Mouse (Mus musculus) pancreas, adult 10 weeks (tissue): ENCODE data around the gene Khdrbs1. TPM values are rescaled to one million over a fixed set of nuclear protein-coding genes. Genes with fewer than 3 reads are reported as not detected.

Experiments
- polyA plus RNA-seq: library from polyadenylated mRNA; stranded (reverse); fragments of 350-450 nt; fragmentation: Illumina TruSeq; extraction: RNeasy Lipid Tissue Mini Kit (QIAGEN cat#74804); gene quantifications from one replicate; pipeline ENCODE4 v1.2.3, GENCODE M21; 2015; ENCODE audit warnings: low read depth, low replicate concordance; ENCODE audit not compliant: insufficient read depth

The Khdrbs1 gene
- 10.0 TPM for polyA plus RNA-seq

GRCm38 (mm10) chr4:129742232-129743009, at the start of gene Khdrbs1:
Gene Khdrbs1 (minus strand): TSS chr4:129742303.

GRCm38 (mm10) chr4:129696158-129696985, 45.7 kb downstream of the Khdrbs1 start, which contains the start of gene Tmem39b:
Gene Tmem39b (minus strand): TSS chr4:129696838.

DNA sequence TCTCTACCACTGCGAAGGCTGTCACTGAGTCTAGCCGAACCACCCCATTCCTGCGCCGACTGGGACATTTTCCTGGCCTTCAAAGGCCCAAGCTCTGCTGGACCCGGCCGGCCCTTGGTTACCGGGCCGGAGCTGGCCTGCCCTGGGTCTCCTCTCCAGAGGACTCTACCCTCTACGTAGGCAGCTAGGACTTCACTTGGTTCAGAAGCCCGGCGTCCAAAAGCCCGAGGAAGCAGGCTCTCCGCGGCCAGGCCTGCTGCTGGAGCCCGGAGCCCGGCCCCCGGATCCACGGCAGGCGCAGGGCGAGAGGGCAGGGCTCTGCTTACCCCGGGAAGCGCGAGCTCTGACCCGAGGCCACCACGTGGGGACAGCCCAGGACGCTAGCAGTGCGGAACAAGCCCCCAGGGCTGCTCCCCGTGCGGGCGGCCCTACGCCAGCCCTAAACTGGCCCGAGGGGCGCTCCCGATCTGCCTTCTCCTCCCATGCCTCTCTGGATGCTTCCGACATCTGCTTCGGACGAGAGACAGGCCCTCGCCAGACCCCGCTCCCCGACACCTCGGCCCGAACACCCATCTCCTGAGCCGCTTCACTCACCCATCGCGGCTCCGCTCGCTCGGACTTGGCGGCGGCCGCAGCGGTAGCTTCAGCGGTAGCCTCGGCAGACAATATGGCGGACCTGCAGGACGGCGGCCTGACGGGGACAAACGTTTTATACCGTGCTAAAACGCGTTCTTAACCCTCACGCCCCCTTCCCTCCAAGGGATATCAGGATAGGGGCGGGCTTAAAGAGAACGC, 69.8 kb downstream of the Khdrbs1 start, which contains the start of gene Kpna6:
Kpna6 (minus strand) TSS at position 685 of the 795 bp plus-strand sequence.

Other genes with a start within 250 kb of the Khdrbs1 start
- gene Marcksl1, start 228.7 kb downstream of the Khdrbs1 start, polyA plus RNA-seq = 7.8 TPM
- gene Hdac1, start 199.6 kb downstream of the Khdrbs1 start, polyA plus RNA-seq = 13.8 TPM
- gene Lck, start 168.7 kb downstream of the Khdrbs1 start, polyA plus RNA-seq = not detected
- gene Fam167b, start 163.8 kb downstream of the Khdrbs1 start, polyA plus RNA-seq = 2.3 TPM
- 62.4 TPM for gene Eif3i, start 141.7 kb downstream of the Khdrbs1 start, polyA plus RNA-seq
- 67.7 TPM for gene Tmem234, start 141.6 kb downstream of the Khdrbs1 start, polyA plus RNA-seq
- gene Dcdc2b, start 128.0 kb downstream of the Khdrbs1 start, polyA plus RNA-seq = 4.6 TPM
- 5.6 TPM for gene Iqcc, start 123.2 kb downstream of the Khdrbs1 start, polyA plus RNA-seq
- gene Ccdc28b, start 118.4 kb downstream of the Khdrbs1 start, polyA plus RNA-seq = 26.3 TPM
- 14.9 TPM for gene Txlna, start 101.2 kb downstream of the Khdrbs1 start, polyA plus RNA-seq
- 7.3 TPM for gene Kpna6, start 69.5 kb downstream of the Khdrbs1 start, polyA plus RNA-seq
- 3.9 TPM for gene Tmem39b, start 45.5 kb downstream of the Khdrbs1 start, polyA plus RNA-seq
- 34.4 TPM for gene Ptp4a2, start 68.9 kb upstream of the Khdrbs1 start, polyA plus RNA-seq
- not detected for gene Spocd1, start 186.9 kb upstream of the Khdrbs1 start, polyA plus RNA-seq
- 1.1 TPM for gene Adgrb2, start 242.6 kb upstream of the Khdrbs1 start, polyA plus RNA-seq